Mouse (Mus musculus): Measurements from ENCODE around the gene Stat2.
"Not testable (repeated sequence)": the region's sequence is repeated elsewhere in the genome, so short reads cannot be mapped to it uniquely, and the experiment has no call there.

Gene Stat2

DNA sequence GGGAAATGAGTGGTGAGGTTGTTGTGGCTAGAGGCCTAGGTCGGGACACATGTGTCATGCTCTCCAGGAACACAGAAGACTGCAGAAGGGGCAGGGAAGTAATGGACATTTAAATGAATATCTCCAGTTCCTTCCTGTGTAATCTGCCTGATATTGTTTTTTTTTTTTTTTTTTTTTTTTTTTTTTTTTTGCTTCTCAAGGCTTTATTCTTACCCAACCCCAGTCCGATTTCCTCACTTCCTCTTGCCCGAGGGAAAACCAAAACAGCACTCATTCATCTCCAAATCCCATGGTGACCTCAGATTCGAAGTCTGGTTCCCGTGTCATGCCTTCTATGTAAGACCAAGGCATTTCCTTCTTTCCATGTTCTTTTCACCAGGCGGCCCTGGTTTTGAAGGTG, 27.9 kb downstream of the Stat2 start:
- no peak for DNase-seq (ENCODE audit: low spot score)

DNA sequence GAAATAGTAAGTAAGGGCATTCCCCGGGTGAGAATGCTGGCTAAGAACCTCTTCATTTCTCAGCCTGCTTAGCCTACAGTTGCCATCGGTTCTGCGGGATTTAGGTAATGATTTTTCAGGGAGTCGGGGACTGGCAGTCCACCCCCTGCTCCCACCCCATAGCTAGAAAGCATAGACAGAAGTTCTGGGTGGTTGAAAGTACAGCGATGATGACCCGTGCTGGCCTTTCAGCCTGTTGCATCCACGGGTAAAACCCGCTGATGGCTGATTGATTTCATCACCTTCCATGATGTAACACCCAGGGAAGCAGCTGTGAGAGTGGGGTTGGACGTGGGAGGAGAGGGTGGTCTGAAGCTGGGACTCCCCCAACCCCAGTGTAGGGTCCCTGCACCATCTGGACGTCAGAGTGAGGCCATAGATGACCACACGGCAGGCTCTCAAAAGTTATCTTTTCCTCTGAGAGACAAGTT, 28.4 kb downstream of the Stat2 start, which contains the start of gene Il23a:
TSS of gene Il23a (minus strand) at position 51 of the 470 bp plus-strand sequence.
- DNase-seq (ENCODE audit: low spot score), result no peak

GRCm38 (mm10) chr10:128302357-128302756, 32.0 kb downstream of the Stat2 start:
- DNase-seq (ENCODE audit: low spot score), result no peak

- no peak for DNase-seq (ENCODE audit: low spot score)
These were observed 32.4 kb downstream of the Stat2 start for GRCm38 (mm10) chr10:128302785-128303125.

DNA sequence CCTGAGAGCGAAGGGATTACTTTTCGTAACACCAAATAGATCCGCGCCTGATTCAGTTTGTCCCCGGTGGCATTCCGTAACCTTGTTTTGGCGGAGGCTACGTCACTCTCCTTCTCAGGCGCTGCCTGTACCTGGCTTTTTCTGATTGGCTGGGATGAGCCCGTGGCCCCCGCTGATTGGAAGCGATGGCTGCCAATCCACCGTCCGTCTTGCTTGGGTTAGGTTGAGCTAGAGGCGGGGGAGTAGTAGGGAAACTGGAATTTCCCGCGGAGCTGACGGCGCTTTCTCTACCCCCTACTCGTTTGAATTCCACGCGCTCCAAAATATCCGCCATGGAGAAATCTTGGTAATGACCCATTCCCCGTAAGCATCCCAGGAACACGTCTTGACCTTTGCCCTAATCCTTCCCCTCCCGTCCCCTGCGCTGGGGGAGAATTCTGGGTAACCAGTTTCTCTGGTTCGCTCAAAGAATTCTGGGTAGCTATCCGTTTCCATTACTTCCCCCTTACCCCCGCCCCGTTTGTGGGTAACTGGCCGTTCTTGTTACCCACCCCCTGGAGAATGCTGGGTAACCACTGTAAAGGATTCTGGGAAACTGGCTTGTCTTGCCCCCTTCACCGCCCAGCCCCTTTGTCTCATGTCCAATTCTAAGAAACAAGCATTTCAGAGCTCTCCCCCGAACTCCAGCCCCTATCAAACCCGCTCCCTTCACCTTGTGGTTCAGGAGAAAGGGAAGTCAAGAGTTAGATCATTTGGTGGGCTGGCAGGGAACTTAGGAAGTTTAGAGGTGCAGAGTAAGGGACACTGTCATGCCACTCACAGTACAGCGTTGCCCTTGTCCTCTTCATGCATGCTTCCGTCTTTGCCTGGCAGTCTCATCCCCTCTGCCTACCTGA, 33.0 kb downstream of the Stat2 start, which contains the start of gene Pan2:
TSS of gene Pan2 (plus strand) at position 210 of the 896 bp plus-strand sequence.
- peak; percentile 99 for DNase-seq (ENCODE audit: low spot score)

- no peak for DNase-seq (ENCODE audit: low spot score)
These were observed 39.3 kb downstream of the Stat2 start for GRCm38 (mm10) chr10:128309654-128310053.

- peak; percentile 62 for DNase-seq (ENCODE audit: low spot score)
These were observed 39.8 kb downstream of the Stat2 start for GRCm38 (mm10) chr10:128310177-128310576.

DNA sequence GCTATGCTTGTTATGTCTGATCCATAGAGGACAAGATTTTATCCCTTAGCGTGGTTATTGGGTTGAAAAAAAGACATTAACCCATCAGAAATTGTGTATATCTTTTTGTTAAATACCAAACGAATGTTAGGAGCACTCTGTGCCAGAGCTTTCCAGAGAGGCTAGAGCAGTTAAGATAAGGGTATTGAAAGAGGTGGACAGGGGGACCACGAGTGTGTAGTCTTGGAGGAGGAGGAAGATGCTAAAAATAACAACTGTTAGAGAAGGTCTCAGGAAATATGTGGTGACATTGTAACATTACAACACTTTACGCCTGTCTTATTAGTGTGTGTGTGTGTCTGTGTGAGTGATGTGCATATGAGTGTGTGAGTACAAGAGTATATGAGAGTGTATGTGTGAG, 40.5 kb downstream of the Stat2 start:
- no peak for DNase-seq (ENCODE audit: low spot score)

DNA sequence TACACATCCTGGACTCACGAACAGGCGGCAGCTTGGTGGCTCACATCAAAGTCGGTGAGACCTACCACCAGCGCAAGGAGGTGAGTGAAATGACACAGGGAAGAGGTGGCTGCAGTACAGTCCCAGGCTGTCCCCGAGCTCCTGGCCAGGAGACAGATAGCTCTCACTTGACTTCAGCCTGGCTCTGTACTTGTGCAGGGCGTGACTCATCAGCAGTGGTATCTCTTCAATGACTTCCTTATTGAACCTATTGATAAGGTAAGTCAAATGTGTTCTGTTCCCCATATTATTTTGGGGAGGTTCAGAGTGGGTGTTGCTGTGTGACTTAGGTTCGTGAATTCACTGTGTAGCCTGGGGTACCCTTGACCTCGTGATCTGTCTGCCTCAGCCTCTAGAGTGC, 45.2 kb downstream of the Stat2 start:
- DNase-seq (ENCODE audit: low spot score), result no peak

DNA sequence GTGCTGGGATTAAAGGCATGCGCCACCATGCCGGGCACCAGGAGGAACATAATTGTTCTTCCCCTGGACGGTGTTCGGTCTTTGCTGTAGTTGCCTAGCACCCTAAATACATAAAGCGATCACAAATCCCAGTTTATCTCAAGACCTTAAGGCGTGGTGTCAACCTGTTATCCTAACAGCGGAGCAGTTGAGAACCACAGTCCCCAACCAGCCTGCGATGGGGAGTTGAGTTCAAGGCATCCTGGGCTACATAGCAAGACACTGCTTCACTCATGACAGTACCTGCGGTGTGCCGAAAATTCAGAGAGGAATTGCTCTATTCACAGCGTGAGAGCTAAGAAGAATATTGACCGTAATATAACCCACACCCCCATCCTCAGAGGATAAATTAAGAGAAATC, 51.3 kb downstream of the Stat2 start:
- DNase-seq (ENCODE audit: low spot score), result no peak

DNA sequence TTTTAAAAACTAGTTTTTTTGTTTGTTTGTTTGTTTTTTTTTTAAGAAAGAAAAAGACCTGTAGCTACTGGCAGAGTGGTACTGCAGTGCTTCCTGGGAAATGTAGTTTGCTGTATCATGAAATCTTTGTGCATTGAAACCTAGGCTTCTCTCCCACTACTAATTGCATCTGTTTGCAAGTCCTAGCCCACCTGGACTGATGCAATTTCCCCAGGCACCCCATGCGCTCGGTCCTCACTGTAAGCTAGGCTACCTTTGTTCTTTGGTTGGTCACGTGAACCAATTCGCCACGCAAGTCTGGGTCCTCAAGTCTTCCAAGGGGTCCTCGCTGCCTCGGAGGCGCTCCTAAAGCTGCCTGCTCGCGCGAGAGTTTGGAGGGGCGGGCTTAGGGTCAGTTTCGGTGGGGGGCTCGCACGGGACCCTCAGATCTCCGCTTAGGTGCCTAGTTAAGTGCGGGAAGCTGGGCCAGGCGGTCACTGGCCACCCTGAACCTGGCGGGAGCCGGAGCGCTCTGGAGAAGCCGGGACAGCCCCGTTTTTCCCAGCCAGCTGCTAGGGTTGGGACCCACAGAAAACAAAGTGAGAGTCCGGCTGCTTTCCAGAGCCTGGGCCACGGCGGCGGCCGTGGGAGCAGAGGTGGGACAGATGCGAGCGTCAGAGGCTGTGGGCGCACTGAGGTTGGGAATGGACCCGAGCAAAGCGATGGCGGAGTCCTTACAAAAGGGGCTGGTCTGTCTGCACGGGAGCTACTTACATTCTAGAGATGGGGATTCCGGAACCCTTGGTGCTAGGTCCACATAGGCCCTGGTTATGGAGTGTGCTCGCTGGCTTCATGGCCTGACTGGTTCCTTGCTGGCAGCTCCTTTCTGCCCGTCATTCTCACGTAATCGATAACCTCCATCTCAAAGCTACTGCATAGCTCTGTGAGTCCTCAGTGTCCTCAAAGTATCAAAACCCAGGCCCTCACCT, 52.1 kb downstream of the Stat2 start, which contains the start of gene Cnpy2:
TSS of gene Cnpy2 (plus strand) at position 319 of the 968 bp plus-strand sequence.
- peak; percentile 86 for DNase-seq (ENCODE audit: low spot score)

- DNase-seq (ENCODE audit: low spot score), result no peak
These were observed 53.2 kb downstream of the Stat2 start for GRCm38 (mm10) chr10:128323516-128323915.

DNA sequence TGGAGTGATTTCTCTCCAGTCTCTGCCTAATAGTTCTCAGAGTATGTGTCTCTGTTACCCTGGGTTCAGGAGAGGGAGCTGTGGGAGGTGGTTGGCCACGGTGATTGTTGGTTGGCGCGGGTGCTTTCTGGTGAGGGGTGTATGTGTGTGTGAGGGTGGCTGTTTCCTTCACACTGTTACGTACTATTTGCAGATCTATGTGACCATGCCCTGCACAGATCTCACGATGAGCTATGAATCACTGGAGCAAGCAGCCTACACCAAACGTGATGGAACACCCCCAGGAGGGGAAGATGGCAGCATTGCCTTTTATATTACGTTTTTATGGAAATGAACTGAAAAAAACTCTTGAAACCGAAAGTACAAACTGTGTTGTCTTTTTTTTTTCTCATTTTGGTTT, 56.5 kb downstream of the Stat2 start:
- no peak for DNase-seq (ENCODE audit: low spot score)

DNA sequence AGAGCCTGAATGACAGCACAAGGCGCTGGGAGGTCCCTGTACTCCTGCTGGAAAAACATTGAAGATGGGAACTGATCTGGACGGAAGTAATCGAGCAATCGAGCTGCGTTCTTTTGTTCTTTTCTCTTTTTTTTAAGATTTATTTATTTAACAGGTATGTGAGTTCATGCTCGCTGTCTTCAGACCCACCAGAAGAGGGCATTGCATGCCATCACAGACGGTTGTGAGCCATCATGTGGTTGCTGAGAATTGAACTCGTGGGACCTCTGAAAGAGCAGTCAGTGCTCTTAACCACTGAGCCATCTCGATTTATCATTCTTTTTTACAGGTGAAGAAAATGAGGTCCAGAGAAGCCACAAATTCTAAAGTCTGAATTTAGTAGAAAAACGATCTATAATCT, 57.3 kb downstream of the Stat2 start:
- DNase-seq (ENCODE audit: low spot score), result no peak

DNA sequence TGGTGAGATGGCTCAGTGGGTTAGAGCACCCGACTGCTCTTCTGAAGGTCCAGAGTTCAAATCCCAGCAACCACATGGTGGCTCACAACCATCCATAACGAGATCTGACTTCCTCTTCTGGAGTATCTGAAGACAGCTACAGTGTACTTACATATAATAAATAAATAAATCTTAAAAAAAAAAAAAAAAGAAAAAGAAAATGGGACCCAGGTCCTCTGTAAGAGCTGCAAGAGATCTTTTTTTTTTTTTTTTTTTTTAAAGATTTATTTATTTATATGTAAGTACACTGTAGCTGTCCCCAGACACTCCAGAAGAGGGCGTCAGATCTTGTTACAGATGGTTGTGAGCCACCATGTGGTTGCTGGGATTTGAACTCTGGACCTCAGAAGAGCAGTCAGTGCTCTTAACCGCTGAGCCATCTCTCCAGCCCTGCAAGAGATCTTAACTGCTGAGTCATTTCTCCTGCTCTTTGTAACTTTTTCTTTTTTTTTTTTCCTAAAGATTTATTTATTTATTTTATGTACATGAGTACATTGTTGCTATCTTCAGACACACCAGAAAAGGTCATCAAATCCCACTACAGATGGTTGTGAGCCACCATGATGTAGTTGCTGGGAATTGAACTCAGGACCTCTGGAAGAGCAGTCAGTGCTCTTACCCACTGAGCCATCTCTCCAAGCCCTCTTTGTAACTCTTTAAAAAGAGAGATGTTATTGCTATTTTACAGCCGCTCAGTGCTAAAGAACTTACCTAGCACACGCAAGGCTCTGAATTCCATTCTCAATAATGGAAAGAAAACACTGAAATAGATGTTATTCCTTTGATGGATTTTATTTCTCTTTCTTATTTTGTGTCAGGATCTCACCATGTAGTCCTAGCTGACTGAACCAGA, 62.2 kb downstream of the Stat2 start:
- DNase-seq (ENCODE audit: low spot score), result not testable (repeated sequence)

DNA sequence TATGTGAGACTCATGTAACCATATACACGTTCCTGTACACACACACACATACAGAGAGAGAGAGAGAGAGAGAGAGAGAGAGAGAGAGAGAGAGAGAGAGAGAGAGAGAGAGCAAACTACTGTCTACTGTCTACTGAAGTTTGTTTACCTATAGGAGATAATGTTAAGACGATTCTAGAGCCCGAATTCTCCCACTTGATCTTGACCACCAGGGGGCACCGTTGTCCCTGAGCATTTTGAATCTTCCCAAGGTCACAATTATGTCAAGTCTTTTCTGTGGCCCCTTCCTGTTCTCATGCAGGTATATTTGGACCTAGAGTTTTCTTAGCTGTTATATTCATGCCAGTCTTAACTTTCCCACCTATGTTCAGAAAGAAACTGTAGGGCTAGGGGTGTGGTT, 65.2 kb downstream of the Stat2 start:
- DNase-seq (ENCODE audit: low spot score), result peak; percentile 69

GRCm38 (mm10) chr10:128336195-128336594, 65.8 kb downstream of the Stat2 start:
- DNase-seq (ENCODE audit: low spot score), result no peak

- DNase-seq (ENCODE audit: low spot score), result no peak
These were observed 66.2 kb downstream of the Stat2 start for GRCm38 (mm10) chr10:128336597-128336996.

- peak; percentile 97 for DNase-seq (ENCODE audit: low spot score)
These were observed 67.2 kb downstream of the Stat2 start, which contains the start of gene Cs for GRCm38 (mm10) chr10:128337306-128338181. Gene Cs, plus strand, starts transcription at chr10:128337734.

DNA sequence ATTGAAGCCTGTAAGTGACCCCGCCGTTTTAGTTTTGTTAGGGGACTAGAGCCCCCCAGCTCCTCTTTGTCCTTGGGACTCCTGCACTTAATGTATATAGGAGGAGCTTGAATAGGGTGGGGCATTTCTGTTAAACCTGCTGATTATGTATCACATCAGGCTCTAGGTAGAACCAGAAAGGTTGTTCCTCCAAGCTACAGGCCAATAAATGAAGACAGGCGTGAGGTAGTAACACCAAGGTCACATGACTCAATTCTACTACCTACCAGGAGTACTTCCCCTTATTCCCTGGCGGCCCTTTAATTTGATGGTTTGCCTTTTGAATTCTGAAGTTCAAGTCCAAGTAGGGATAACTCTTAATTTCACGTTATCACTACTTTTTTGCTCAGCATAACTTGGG, 68.1 kb downstream of the Stat2 start:
- DNase-seq (ENCODE audit: low spot score), result no peak

Data from ovary, postnatal 36 days (tissue).